Mouse (Mus musculus): Measurements from ENCODE around the gene Xdh. TPM values are rescaled to one million over a fixed set of nuclear protein-coding genes. Genes with fewer than 3 reads are reported as not detected.

Xdh gene
- 2.2 and 2.6 TPM in 2 replicates for polyA plus RNA-seq (2015; fragmentation: Nextera tagmentation; extraction: Ambion mirVana)

- peak; percentile 85 for ATAC-seq (replicated peaks; ENCODE audit: extremely low read depth, insufficient read depth, low FRiP score)
Observed at GRCm38 (mm10) chr17:73950062-73950735, at the start of gene Xdh. Xdh (minus strand) TSS chr17:73950196.

GRCm38 (mm10) chr17:73995907-73996645, 46.1 kb upstream of the Xdh start:
- ATAC-seq (replicated peaks; ENCODE audit: extremely low read depth, insufficient read depth, low FRiP score) = peak; percentile 49; the same call in 1 of the 2 replicates
- WGBS = 61% methylated on average over 13 of the region's 13 CpGs
- H3K27ac ChIP-seq (ENCODE audit: low read length) = 0 out of 2 replicates have a peak overlapping the region, but pooled peaks have one; percentile 25
- no peak overlapping the region for H3K4me3 ChIP-seq (ENCODE audit: low read length)
- H3K4me2 ChIP-seq (ENCODE audit: low read depth, low read length) = peak overlapping the region; percentile 1; the same call in 1 of the 2 replicates
- no peak overlapping the region for H3K9ac ChIP-seq (ENCODE audit: low read length)
- H3K9me3 ChIP-seq (replicated peaks; ENCODE audit: control insufficient read depth, low read length) = no peaks in the 10 kb centered on the region
- no peaks in the 10 kb centered on the region for H3K36me3 ChIP-seq (ENCODE audit: control insufficient read depth, insufficient read depth)
- peaks cover 6% of the 10 kb centered on the region; the same call in 1 of the 2 replicates for H3K4me1 ChIP-seq (ENCODE audit: control insufficient read depth, insufficient read depth, low read length)
- H3K27me3 ChIP-seq (ENCODE audit: control insufficient read depth, insufficient read depth, low read length) = no peaks in the 10 kb centered on the region

More at GRCm38 (mm10) chr17:73950062-73950735, at the start of gene Xdh:
- Histone ChIP-seq H3K9ac (ENCODE audit: low read length) (peak within 1 kb of the TSS; percentile 38; the same call in 1 of the 2 replicates), H3K9me3 (replicated peaks; ENCODE audit: control insufficient read depth, low read length) (no peaks in the 10 kb centered on the region), H3K4me1 (ENCODE audit: control insufficient read depth, insufficient read depth, low read length) (peaks cover 9% of the 10 kb centered on the region), H3K4me2 (ENCODE audit: low read depth, low read length) (peak within 1 kb of the TSS; percentile 56), H3K4me3 (ENCODE audit: low read length) (peak within 1 kb of the TSS; percentile 28), H3K27ac (ENCODE audit: low read length) (peak within 1 kb of the TSS; percentile 0), H3K36me3 (ENCODE audit: control insufficient read depth, insufficient read depth) (no peaks in the 10 kb centered on the region), H3K27me3 (ENCODE audit: control insufficient read depth, insufficient read depth, low read length) (no peaks in the 10 kb centered on the region; the same call in 1 of the 2 replicates)
- WGBS = 39% methylated on average over 13 of the region's 13 CpGs

- Histone ChIP-seq H3K9ac (ENCODE audit: low read length) (no peak overlapping the region), H3K4me2 (ENCODE audit: low read depth, low read length) (no peak overlapping the region), H3K36me3 (ENCODE audit: control insufficient read depth, insufficient read depth) (no peaks in the 10 kb centered on the region), H3K9me3 (replicated peaks; ENCODE audit: control insufficient read depth, low read length) (no peaks in the 10 kb centered on the region), H3K4me1 (ENCODE audit: control insufficient read depth, insufficient read depth, low read length) (peaks cover 6% of the 10 kb centered on the region; the same call in 1 of the 2 replicates), H3K27me3 (ENCODE audit: control insufficient read depth, insufficient read depth, low read length) (no peaks in the 10 kb centered on the region), H3K27ac (ENCODE audit: low read length) (no peak overlapping the region), H3K4me3 (ENCODE audit: low read length) (no peak overlapping the region)
- no peak for ATAC-seq (replicated peaks; ENCODE audit: extremely low read depth, insufficient read depth, low FRiP score)
- 83% methylated on average over 4 of the region's 4 CpGs for WGBS
Observed at GRCm38 (mm10) chr17:73991264-73991663, 41.3 kb upstream of the Xdh start.

GRCm38 (mm10) chr17:73986571-73986970, 36.6 kb upstream of the Xdh start:
- no peaks in the 10 kb centered on the region for H3K4me1 ChIP-seq (ENCODE audit: control insufficient read depth, insufficient read depth, low read length)
- no peak for ATAC-seq (replicated peaks; ENCODE audit: extremely low read depth, insufficient read depth, low FRiP score)
- no peak overlapping the region for H3K27ac ChIP-seq (ENCODE audit: low read length)
- no peaks in the 10 kb centered on the region for H3K36me3 ChIP-seq (ENCODE audit: control insufficient read depth, insufficient read depth)
- WGBS = 76% methylated on average over 2 of the region's 2 CpGs
- no peaks in the 10 kb centered on the region for H3K27me3 ChIP-seq (ENCODE audit: control insufficient read depth, insufficient read depth, low read length)
- no peak overlapping the region for H3K4me3 ChIP-seq (ENCODE audit: low read length)
- no peak overlapping the region for H3K9ac ChIP-seq (ENCODE audit: low read length)
- H3K4me2 ChIP-seq (ENCODE audit: low read depth, low read length) = no peak overlapping the region
- no peaks in the 10 kb centered on the region for H3K9me3 ChIP-seq (replicated peaks; ENCODE audit: control insufficient read depth, low read length)

GRCm38 (mm10) chr17:73985936-73986335, 35.9 kb upstream of the Xdh start:
- Histone ChIP-seq H3K4me2 (ENCODE audit: low read depth, low read length) (no peak overlapping the region), H3K4me3 (ENCODE audit: low read length) (no peak overlapping the region), H3K9me3 (replicated peaks; ENCODE audit: control insufficient read depth, low read length) (no peaks in the 10 kb centered on the region), H3K27ac (ENCODE audit: low read length) (no peak overlapping the region), H3K27me3 (ENCODE audit: control insufficient read depth, insufficient read depth, low read length) (no peaks in the 10 kb centered on the region), H3K9ac (ENCODE audit: low read length) (no peak overlapping the region), H3K4me1 (ENCODE audit: control insufficient read depth, insufficient read depth, low read length) (no peaks in the 10 kb centered on the region), H3K36me3 (ENCODE audit: control insufficient read depth, insufficient read depth) (no peaks in the 10 kb centered on the region)
- no peak for ATAC-seq (replicated peaks; ENCODE audit: extremely low read depth, insufficient read depth, low FRiP score)
- 83% methylated on average over 4 of the region's 4 CpGs for WGBS

GRCm38 (mm10) chr17:73984508-73984907, 34.5 kb upstream of the Xdh start:
- no peak for ATAC-seq (replicated peaks; ENCODE audit: extremely low read depth, insufficient read depth, low FRiP score)

GRCm38 (mm10) chr17:73982871-73983270, 32.9 kb upstream of the Xdh start:
- no peak overlapping the region for H3K4me2 ChIP-seq (ENCODE audit: low read depth, low read length)
- no peak overlapping the region for H3K4me3 ChIP-seq (ENCODE audit: low read length)
- H3K9me3 ChIP-seq (replicated peaks; ENCODE audit: control insufficient read depth, low read length) = no peaks in the 10 kb centered on the region
- 77% methylated on average over 1 of the region's 1 CpGs for WGBS
- H3K4me1 ChIP-seq (ENCODE audit: control insufficient read depth, insufficient read depth, low read length) = no peaks in the 10 kb centered on the region
- ATAC-seq (replicated peaks; ENCODE audit: extremely low read depth, insufficient read depth, low FRiP score) = no peak
- H3K27me3 ChIP-seq (ENCODE audit: control insufficient read depth, insufficient read depth, low read length) = no peaks in the 10 kb centered on the region
- no peak overlapping the region for H3K27ac ChIP-seq (ENCODE audit: low read length)
- no peaks in the 10 kb centered on the region for H3K36me3 ChIP-seq (ENCODE audit: control insufficient read depth, insufficient read depth)
- no peak overlapping the region for H3K9ac ChIP-seq (ENCODE audit: low read length)

More at GRCm38 (mm10) chr17:73984508-73984907, 34.5 kb upstream of the Xdh start:
- Histone ChIP-seq H3K9me3 (replicated peaks; ENCODE audit: control insufficient read depth, low read length) (no peaks in the 10 kb centered on the region), H3K27ac (ENCODE audit: low read length) (no peak overlapping the region), H3K4me2 (ENCODE audit: low read depth, low read length) (no peak overlapping the region), H3K4me1 (ENCODE audit: control insufficient read depth, insufficient read depth, low read length) (no peaks in the 10 kb centered on the region), H3K27me3 (ENCODE audit: control insufficient read depth, insufficient read depth, low read length) (no peaks in the 10 kb centered on the region), H3K9ac (ENCODE audit: low read length) (no peak overlapping the region), H3K36me3 (ENCODE audit: control insufficient read depth, insufficient read depth) (no peaks in the 10 kb centered on the region), H3K4me3 (ENCODE audit: low read length) (no peak overlapping the region)
- WGBS = 9% methylated on average over 4 of the region's 4 CpGs

GRCm38 (mm10) chr17:73976066-73976465, 26.1 kb upstream of the Xdh start:
- Histone ChIP-seq H3K9ac (ENCODE audit: low read length) (no peak overlapping the region), H3K4me2 (ENCODE audit: low read depth, low read length) (no peak overlapping the region), H3K9me3 (replicated peaks; ENCODE audit: control insufficient read depth, low read length) (no peaks in the 10 kb centered on the region), H3K4me3 (ENCODE audit: low read length) (no peak overlapping the region), H3K36me3 (ENCODE audit: control insufficient read depth, insufficient read depth) (no peaks in the 10 kb centered on the region), H3K4me1 (ENCODE audit: control insufficient read depth, insufficient read depth, low read length) (no peaks in the 10 kb centered on the region), H3K27ac (ENCODE audit: low read length) (no peak overlapping the region), H3K27me3 (ENCODE audit: control insufficient read depth, insufficient read depth, low read length) (no peaks in the 10 kb centered on the region)
- ATAC-seq (replicated peaks; ENCODE audit: extremely low read depth, insufficient read depth, low FRiP score) = no peak

- peaks cover 7% of the 10 kb centered on the region for H3K4me1 ChIP-seq (ENCODE audit: control insufficient read depth, insufficient read depth, low read length)
- no peak overlapping the region for H3K4me2 ChIP-seq (ENCODE audit: low read depth, low read length)
- WGBS = 82% methylated on average over 11 of the region's 11 CpGs
- no peak overlapping the region for H3K4me3 ChIP-seq (ENCODE audit: low read length)
- H3K9ac ChIP-seq (ENCODE audit: low read length) = no peak overlapping the region
- no peaks in the 10 kb centered on the region for H3K27me3 ChIP-seq (ENCODE audit: control insufficient read depth, insufficient read depth, low read length)
- H3K27ac ChIP-seq (ENCODE audit: low read length) = no peak overlapping the region
- H3K9me3 ChIP-seq (replicated peaks; ENCODE audit: control insufficient read depth, low read length) = no peaks in the 10 kb centered on the region
- H3K36me3 ChIP-seq (ENCODE audit: control insufficient read depth, insufficient read depth) = no peaks in the 10 kb centered on the region
- no peak for ATAC-seq (replicated peaks; ENCODE audit: extremely low read depth, insufficient read depth, low FRiP score)
Observed at GRCm38 (mm10) chr17:73972648-73973047, 22.7 kb upstream of the Xdh start.

Data from heart, embryonic 16.5 days (tissue).